Mouse (Mus musculus): ENCODE results near the gene Map3k21.

The Map3k21 gene

GRCm38 (mm10) chr8:125917013-125917412 lies 6.8 kb downstream of the Map3k21 start:
- DNase-seq, result no peak

DNA sequence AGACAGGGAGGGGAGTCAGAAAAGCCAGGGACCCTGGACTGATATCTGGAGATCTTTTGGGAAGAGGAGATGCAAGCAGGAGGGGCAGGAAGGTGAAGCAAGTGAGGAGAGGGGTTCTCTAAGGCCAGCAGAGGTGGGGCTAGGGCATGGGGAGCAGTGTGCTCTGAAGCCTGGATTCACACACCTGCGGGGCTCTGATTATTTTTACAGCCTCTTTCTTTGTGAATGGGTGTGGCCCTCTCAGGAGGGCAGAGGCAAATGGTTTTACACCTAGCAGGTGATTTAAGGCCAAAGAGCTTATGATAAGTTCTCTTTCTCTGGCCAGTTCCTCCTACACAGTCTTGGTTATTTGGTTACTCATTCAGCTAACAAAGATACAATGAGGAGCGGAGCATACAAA lies 8.5 kb downstream of the Map3k21 start:
- no peak for DNase-seq

- no peak for DNase-seq
Observed at GRCm38 (mm10) chr8:125919560-125919959, 9.3 kb downstream of the Map3k21 start.

GRCm38 (mm10) chr8:125920281-125920680 lies 10.0 kb downstream of the Map3k21 start:
- no peak for DNase-seq

GRCm38 (mm10) chr8:125920761-125921160 lies 10.5 kb downstream of the Map3k21 start:
- no peak for DNase-seq

- no peak for DNase-seq
Observed at GRCm38 (mm10) chr8:125922333-125922732, 12.1 kb downstream of the Map3k21 start.

DNA sequence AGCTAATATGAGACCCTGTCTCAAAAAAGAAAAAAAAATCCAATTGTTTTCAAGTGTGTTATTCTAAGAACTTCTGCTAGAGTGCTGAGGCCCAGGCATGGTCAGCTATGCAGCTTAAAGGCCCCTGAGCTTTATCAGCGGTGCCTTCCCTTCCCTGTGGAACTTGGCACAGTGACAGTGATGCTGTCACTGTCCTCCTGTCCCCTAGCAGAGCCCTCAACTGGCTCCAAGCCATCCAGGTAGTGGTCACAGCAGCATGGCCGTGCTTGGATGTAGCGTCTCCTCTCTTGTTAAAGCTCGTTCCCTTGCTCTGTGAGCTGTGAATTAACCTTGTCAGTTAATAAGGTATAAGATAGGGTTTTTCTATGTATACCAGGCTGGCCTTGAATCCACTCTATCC lies 16.4 kb downstream of the Map3k21 start:
- DNase-seq, result no peak

GRCm38 (mm10) chr8:125930276-125931046 lies 20.2 kb downstream of the Map3k21 start:
- no peak for DNase-seq

- DNase-seq, result no peak
Observed at GRCm38 (mm10) chr8:125931822-125932221, 21.6 kb downstream of the Map3k21 start.

DNA sequence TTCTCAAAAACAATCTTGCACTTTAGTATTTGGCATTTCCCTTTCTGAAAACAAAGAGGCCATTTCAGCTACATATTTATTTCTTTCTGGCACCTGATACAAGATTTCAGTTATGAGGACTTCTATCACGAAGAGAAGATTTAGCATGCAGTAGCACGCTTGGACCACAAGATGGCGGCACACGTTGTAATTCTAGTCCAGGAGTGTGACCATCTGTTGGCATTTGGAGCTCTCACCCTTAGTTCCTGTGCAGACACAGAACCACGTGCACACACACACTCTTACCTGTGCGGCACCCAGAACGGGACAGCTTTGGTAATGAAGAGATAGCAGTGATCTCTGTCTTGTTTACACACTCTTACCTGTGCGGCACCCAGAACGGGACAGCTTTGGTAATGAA lies 25.4 kb downstream of the Map3k21 start:
- no peak for DNase-seq

DNA sequence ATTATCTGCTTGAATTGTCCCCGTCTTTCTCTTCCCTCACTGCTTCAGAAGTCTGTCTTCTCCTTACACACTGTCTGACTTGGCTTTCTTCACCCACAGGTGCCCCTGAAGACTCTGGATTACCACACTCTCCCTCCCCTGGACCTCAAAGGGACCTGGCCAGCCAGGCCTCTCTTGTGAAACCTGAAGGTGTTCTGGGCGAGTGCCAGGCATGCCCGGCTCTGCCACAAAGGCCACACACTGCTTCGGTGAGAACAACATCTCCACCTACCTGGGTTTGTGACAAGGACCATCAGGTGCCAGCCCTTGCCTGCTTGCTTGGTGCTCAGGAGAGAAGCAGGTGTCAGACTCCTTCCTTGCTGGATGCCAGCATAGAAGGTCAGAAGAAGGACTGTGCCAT lies 34.3 kb downstream of the Map3k21 start:
- DNase-seq, result no peak

DNA sequence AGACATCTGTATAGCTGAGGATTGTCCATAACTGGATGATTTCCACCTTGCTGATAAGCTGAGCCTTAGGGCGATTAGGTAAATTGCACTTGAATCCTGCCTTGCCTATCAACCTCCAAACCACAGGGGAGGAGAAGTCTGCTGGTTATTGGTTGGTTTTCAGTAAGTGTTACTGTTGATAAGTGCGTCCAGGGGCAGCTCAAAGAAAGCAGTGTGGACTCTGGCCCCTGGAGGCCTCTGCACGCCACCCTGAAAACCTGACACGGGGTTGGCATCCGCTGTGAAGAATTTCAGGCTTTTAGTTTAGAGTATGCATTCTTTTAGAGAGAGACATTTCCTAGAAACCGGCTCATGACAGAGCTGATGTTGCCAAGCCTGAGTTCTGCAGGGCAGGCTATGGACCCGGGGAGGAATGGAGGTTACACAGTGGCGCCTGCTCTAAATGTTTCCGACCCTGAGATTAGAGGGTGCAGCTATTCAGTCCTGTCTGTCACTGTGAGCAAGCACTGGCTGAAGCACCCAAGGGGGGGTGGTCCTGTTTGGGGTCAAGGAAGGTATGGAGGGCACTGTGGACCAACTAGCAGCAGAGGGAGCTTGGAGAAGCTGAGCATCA lies 38.6 kb downstream of the Map3k21 start:
- no peak for DNase-seq

DNA sequence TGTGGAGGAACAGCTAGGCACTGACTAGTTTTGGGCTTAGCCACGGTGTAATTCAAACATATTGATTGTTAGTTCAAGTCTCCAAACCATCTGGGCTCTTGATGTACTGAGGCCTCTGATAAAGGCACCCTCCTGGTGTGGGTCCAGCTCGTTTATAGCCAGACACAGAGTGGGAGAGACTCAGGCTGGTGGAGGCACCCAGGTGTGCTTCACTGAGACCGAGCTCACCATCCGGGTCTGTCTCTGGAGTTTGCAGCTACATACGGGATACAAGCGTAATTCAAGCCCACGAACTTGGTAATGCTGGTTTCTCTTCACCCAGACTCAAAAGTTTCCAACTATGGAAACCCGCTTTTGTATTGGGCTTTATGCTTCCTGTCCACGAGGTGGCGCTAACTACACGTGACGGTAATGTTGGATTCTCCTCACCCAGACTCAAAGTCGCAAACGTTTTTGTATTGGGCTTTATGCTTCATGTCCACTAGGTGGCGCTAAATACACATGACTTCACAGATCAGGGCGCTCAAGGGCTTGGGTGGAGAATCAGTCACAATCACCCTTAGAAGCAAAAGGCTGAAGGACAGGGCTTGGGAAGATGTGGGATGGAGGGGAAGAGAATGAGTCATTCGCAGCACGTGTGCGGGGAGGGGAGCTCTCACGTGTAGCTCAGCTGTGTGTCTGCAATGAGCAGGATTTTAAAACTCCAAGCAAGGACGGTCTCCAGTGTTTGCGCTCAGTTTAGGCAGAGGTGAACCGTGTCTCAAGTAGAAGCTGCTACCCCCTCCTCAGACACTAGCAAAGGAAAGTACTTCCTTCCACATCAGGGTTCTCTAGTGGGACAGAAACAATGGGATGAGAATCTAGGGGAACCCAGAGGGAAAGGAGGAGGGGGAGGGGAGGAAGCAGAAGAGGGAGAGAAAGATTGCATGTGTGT lies 40.0 kb downstream of the Map3k21 start:
- peak; percentile 96 for DNase-seq

- no peak for DNase-seq
Observed at GRCm38 (mm10) chr8:125955671-125956070, 45.4 kb downstream of the Map3k21 start.

- DNase-seq, result no peak
Observed at GRCm38 (mm10) chr8:125956796-125957195, 46.5 kb downstream of the Map3k21 start.

- no peak for DNase-seq
Observed at GRCm38 (mm10) chr8:125957226-125957993, 47.2 kb downstream of the Map3k21 start.

DNA sequence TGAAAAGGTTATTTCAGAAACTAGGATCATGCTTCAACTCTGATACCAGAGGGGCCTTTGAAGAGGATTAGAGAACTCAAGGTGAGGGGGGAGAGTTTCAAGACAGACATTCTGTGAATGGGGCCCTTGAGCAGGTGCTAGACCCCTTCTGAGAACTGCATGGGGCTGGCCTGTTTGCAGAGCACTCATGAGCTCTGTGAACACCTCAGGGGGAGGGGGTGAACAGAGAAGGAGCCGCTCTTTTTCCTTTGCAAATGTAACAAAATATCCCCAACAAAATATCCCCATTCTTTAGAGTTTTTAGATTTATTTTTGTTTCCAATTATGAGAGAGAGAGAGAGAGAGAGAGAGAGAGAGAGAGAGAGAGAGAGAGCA lies 47.7 kb downstream of the Map3k21 start:
- DNase-seq, result no peak

GRCm38 (mm10) chr8:125959363-125959771 lies 49.1 kb downstream of the Map3k21 start:
- no peak for DNase-seq

DNA sequence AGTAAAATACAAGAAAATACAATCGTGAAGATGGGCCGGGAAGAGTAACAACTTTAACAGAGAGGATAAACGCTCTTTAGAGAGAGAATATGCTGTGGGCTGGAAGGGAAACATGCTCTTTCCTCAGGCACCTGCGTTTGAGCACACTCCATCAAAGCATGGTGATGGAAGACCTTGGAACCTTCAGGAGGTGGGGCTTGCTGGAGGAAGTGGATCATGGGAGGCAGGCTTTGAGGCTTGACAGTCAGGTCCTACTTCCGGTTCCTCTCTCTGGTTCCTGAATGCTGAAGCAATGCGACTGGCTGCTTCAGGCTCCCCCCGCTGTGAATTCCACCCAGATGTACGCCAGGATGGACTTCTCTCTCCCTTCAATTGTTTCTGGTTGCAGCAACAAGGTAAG lies 49.8 kb downstream of the Map3k21 start:
- no peak for DNase-seq

- no peak for DNase-seq
Observed at GRCm38 (mm10) chr8:125961790-125962189, 51.5 kb downstream of the Map3k21 start.

- no peak for DNase-seq
Observed at GRCm38 (mm10) chr8:125963807-125964211, 53.6 kb downstream of the Map3k21 start.

- no peak for DNase-seq
Observed at GRCm38 (mm10) chr8:125971336-125971735, 61.1 kb downstream of the Map3k21 start.

- no peak for DNase-seq
Observed at GRCm38 (mm10) chr8:125975981-125976380, 65.7 kb downstream of the Map3k21 start.
